Mouse (Mus musculus) limb, embryonic 11.5 days (tissue): ENCODE measurements around the gene Phyh. TPM values are rescaled to one million over a fixed set of nuclear protein-coding genes. Genes with fewer than 3 reads are reported as not detected.

ENCODE experiments used
- ATAC-seq: fragments of 200-750 bp; cut with Nextera tagmentation; 2 replicates; pipeline ENCODE4 v1.8.0; 2017; ENCODE audit warnings: low read depth; ENCODE audit not compliant: insufficient number of reproducible peaks, low FRiP score, low TSS enrichment
- DNase-seq: peaks from one replicate; pipeline ENCODE4 v3.0.0-alpha.2; 2015; ENCODE audit warnings: low spot score
- H3K27ac ChIP-seq: fragments of 300-500 bp; sonication (generic); replicated peaks from 2 replicates; pipeline ENCODE4 v1.5.1; 2014; ENCODE audit warnings: low read depth, mild to moderate bottlenecking, low read length
- H3K27me3 ChIP-seq: fragments of 300-500 bp; sonication (generic); 2 replicates; pipeline ENCODE4 v1.6.1; 2014; ENCODE audit warnings: mild to moderate bottlenecking, low read length, mixed read lengths; ENCODE audit not compliant: control insufficient read depth, insufficient read depth
- H3K36me3 ChIP-seq: fragments of 300-500 bp; sonication (generic); 2 replicates; pipeline ENCODE4 v1.6.1; 2014; ENCODE audit warnings: mild to moderate bottlenecking, low read length, moderate library complexity, mixed read lengths; ENCODE audit not compliant: control insufficient read depth, insufficient read depth
- H3K4me1 ChIP-seq: fragments of 300-500 bp; sonication (generic); 2 replicates; pipeline ENCODE4 v1.6.1; 2014; ENCODE audit warnings: low read length, mixed read lengths; ENCODE audit not compliant: control insufficient read depth, insufficient read depth
- H3K4me2 ChIP-seq: fragments of 300-500 bp; sonication (generic); 2 replicates; pipeline ENCODE4 v1.6.1; 2014; ENCODE audit warnings: low read depth, mild to moderate bottlenecking, moderate library complexity; ENCODE audit not compliant: severe bottlenecking
- H3K4me3 ChIP-seq: fragments of 300-500 bp; sonication (generic); 2 replicates; pipeline ENCODE4 v1.5.1; 2014; ENCODE audit warnings: low read depth, low read length
- H3K9ac ChIP-seq: fragments of 300-500 bp; sonication (generic); 2 replicates; pipeline ENCODE4 v1.6.1; 2014; ENCODE audit warnings: mild to moderate bottlenecking, low read length
- H3K9me3 ChIP-seq: fragments of 300-500 bp; sonication (generic); 2 replicates; pipeline ENCODE4 v1.6.1; 2016; ENCODE audit warnings: low read length; ENCODE audit not compliant: control insufficient read depth
- WGBS: fragments of 180-500 bp; shearing (Covaris S2); extraction: QIAGEN DNeasy Blood & Tissue Kit; methylation state at CpG from one replicate; pipeline ENCODE4 v1.1.7; 2014; 5-methylcytosine and 5-hydroxymethylcytosine counted together
- polyA plus RNA-seq: library from polyadenylated mRNA; unstranded; fragments of >200 nt; fragmentation: Nextera tagmentation; extraction: Ambion mirVana; gene quantifications from 2 replicates; pipeline ENCODE4 v1.2.1, GENCODE M21; 2014

Phyh gene
- 48.4 and 51.7 TPM in 2 replicates for polyA plus RNA-seq

- no peaks in the 10 kb centered on the region; the same call in 1 of the 2 replicates for H3K4me1 ChIP-seq
- H3K4me2 ChIP-seq: peak within 1 kb of the TSS; percentile 88
- H3K36me3 ChIP-seq: no peaks in the 10 kb centered on the region
- peak within 1 kb of the TSS; percentile 51 for H3K4me3 ChIP-seq
- peak within 1 kb of the TSS; percentile 75 for H3K9ac ChIP-seq
- peak; percentile 95 for ATAC-seq
- no peaks in the 10 kb centered on the region for H3K27me3 ChIP-seq
- peak within 1 kb of the TSS; percentile 22; the same call in 1 of the 2 replicates for H3K27ac ChIP-seq
- DNase-seq: peak; percentile 90
- H3K9me3 ChIP-seq: no peaks in the 10 kb centered on the region
- 5% methylated on average over 35 of the region's 35 CpGs for WGBS
Measured at GRCm38 (mm10) chr2:4918860-4919739, at the start of gene Phyh. Gene Phyh, plus strand, starts transcription at chr2:4919019.

- Histone ChIP-seq H3K4me2 (no peak overlapping the region), H3K4me1 (no peaks in the 10 kb centered on the region), H3K9me3 (no peaks in the 10 kb centered on the region), H3K27ac (no peak overlapping the region), H3K9ac (no peak overlapping the region), H3K36me3 (no peaks in the 10 kb centered on the region), H3K4me3 (no peak overlapping the region), H3K27me3 (no peaks in the 10 kb centered on the region)
- 80% methylated on average over 9 of the region's 9 CpGs for WGBS
- ATAC-seq (no peak), DNase-seq (no peak)
Measured at GRCm38 (mm10) chr2:4872740-4873139, 46.1 kb upstream of the Phyh start.

GRCm38 (mm10) chr2:4873331-4873730, 45.5 kb upstream of the Phyh start:
- ATAC-seq: no peak
- H3K27ac ChIP-seq: no peak overlapping the region
- H3K27me3 ChIP-seq: no peaks in the 10 kb centered on the region
- 57% methylated on average over 6 of the region's 6 CpGs for WGBS
- H3K4me3 ChIP-seq: no peak overlapping the region
- H3K36me3 ChIP-seq: no peaks in the 10 kb centered on the region
- H3K9me3 ChIP-seq: no peaks in the 10 kb centered on the region
- DNase-seq: no peak
- H3K4me1 ChIP-seq: no peaks in the 10 kb centered on the region
- H3K4me2 ChIP-seq: no peak overlapping the region
- no peak overlapping the region for H3K9ac ChIP-seq

DNA sequence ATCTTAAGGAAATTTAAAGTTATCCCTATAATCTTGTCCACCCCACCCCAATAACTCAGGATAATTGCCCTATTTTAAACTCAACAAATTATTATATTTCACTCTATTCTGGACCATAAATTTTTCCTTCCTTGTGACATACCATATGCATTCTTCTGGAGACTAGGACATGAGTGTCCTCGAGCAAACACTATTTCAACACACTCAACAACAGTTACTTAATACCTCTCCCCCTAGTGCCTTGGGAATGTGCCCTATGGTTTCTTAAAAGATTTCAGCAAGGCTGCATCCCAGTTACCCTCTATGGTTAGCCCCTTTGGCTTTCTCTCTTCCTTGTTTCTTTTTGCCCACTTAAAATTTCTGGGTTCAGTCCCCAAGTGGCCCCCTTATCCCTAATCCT, 43.7 kb upstream of the Phyh start:
- H3K27ac ChIP-seq: no peak overlapping the region
- no peaks in the 10 kb centered on the region for H3K27me3 ChIP-seq
- H3K4me3 ChIP-seq: no peak overlapping the region
- WGBS: 58% methylated on average over 1 of the region's 1 CpGs
- no peak for DNase-seq
- no peaks in the 10 kb centered on the region for H3K36me3 ChIP-seq
- no peak overlapping the region for H3K4me2 ChIP-seq
- no peak overlapping the region for H3K9ac ChIP-seq
- H3K9me3 ChIP-seq: no peaks in the 10 kb centered on the region
- no peak for ATAC-seq
- no peaks in the 10 kb centered on the region for H3K4me1 ChIP-seq

DNA sequence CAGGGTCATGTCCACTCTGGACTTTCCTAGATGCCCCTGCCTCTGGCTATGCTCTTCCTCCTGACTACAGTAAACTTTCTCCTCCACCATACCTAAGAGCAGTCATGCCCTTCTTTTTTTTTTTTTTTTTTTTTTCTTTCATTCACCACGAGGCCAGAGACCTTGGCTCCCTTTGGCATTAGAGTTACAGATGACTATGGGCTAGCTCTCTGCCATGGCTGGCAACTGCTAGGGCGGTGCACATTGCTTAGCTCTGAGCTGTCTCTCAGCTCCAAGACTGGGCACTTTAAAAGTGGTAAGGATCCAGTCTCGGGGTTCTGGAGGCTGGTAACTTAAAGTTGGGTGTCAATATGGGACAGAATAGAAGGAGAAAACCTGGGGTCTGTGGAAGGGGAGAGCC, 42.7 kb upstream of the Phyh start:
- Histone ChIP-seq H3K4me2 (no peak overlapping the region), H3K36me3 (no peaks in the 10 kb centered on the region), H3K9me3 (no peaks in the 10 kb centered on the region), H3K27me3 (no peaks in the 10 kb centered on the region), H3K4me1 (no peaks in the 10 kb centered on the region), H3K9ac (no peak overlapping the region), H3K4me3 (no peak overlapping the region), H3K27ac (no peak overlapping the region)
- 85% methylated on average over 3 of the region's 3 CpGs for WGBS
- ATAC-seq (no peak), DNase-seq (no peak)

DNA sequence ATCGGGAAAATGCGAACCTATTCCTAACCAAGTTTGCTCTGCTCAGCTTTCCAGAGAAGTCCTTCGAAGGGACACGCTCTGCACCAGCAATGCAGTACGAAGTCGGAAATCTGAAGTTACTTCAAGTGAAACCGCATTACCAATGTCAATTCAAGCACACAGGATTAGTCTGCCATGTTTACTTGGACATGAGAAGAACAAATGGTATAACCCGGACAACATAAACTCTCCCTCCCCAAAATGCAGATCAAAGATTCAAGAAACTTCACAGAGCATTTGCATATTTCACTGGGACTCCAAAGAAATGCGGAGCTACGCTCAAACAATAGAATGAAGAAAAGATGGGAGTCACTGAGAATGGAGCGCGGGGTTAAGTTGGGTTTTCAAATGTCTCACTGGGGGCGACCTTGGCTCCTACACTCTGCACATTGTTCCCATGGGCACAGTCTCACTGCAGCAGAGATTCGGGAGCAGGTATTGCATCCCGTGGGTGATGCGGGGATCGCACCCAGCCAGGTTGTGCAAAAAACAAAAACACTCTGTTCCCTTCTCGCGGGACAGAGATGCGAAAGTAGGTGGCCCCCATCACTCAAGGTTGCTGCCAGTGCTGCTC, 38.0 kb upstream of the Phyh start:
- 4% methylated on average over 20 of the region's 20 CpGs for WGBS
- Histone ChIP-seq H3K36me3 (no peaks in the 10 kb centered on the region), H3K27me3 (no peaks in the 10 kb centered on the region), H3K4me1 (peaks cover 8% of the 10 kb centered on the region), H3K9ac (peak overlapping the region; percentile 100), H3K9me3 (no peaks in the 10 kb centered on the region), H3K4me3 (peak overlapping the region; percentile 86), H3K27ac (peak overlapping the region; percentile 100), H3K4me2 (peak overlapping the region; percentile 63)
- peak; percentile 48; the same call in 1 of the 2 replicates for ATAC-seq
- peak; percentile 49 for DNase-seq

DNA sequence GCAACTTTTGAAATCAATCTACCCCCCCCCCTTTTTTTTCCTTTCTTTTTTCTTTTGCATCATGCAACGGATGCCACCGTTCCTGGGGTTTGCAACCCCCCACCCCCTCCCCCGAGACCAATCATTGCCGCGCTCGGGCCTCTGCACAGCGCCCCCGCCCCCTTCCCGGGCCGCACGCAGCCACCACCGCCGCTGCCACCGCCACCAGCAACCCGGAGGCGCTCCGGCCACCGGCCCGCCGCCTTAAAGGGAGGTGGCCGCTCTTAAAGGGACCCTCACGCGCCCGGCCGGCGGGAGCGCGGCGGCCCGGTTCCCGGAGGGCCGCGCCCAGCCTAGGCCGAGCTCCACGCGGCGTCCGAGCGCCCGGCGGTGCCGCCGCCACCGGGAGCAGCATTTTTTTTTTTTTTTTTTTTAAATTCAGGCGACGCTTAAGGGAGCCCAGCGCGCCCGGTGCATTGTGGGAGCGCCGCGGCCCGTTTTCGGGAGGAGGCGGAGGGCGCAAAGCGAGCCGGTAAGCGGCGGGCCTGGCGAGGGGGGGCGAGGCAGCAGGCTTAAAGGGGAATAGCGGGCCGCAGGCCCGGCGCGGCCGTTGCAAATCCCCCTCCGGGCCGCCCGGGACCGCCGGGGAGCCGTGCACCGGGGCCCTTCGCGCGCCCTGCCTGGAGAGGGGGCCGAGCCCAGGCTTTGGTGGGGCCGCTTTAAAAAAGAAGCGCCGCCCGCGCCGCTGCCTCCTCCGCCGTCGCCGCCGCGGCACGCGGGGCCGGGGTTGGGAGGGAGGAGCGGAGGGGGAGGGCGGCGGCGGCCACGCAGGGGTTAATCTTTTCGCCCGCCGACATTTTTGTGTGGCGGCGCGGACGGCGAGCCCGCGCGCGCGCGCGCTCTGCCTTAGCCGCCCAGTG, 37.2 kb upstream of the Phyh start, which contains the start of gene Sephs1:
Gene Sephs1 (plus strand): TSS at position 215 of the 899 bp plus-strand sequence.
- no peaks in the 10 kb centered on the region for H3K9me3 ChIP-seq
- WGBS: under 1% methylated on average over 76 of the region's 115 CpGs
- peak within 1 kb of the TSS; percentile 100 for H3K27ac ChIP-seq
- peaks cover 5% of the 10 kb centered on the region; the same call in 1 of the 2 replicates for H3K36me3 ChIP-seq
- peak within 1 kb of the TSS; percentile 63 for H3K4me2 ChIP-seq
- peaks cover 8% of the 10 kb centered on the region for H3K4me1 ChIP-seq
- H3K27me3 ChIP-seq: no peaks in the 10 kb centered on the region
- H3K9ac ChIP-seq: peak within 1 kb of the TSS; percentile 100
- H3K4me3 ChIP-seq: peak within 1 kb of the TSS; percentile 86
- ATAC-seq (peak; percentile 71), DNase-seq (peak; percentile 88)
